Mouse (Mus musculus) ES-CJ7 (cell line): ENCODE results near the gene Pdia4.
"Not testable (repeated sequence)": the region's sequence is repeated elsewhere in the genome, so short reads cannot be mapped to it uniquely, and the experiment has no call there.

ENCODE experiments used
- DNase-seq: peaks from one replicate; pipeline ENCODE4 v3.0.0; 2011; ENCODE audit warnings: low read depth, low spot score

The Pdia4 gene

GRCm38 (mm10) chr6:47813257-47813878, at the start of gene Pdia4:
Gene Pdia4 (minus strand): TSS chr6:47813430.
- DNase-seq: peak; percentile 100

GRCm38 (mm10) chr6:47857729-47858128, 44.5 kb upstream of the Pdia4 start:
- not testable (repeated sequence) for DNase-seq

- no peak for DNase-seq
These were observed 44.0 kb upstream of the Pdia4 start for GRCm38 (mm10) chr6:47857241-47857640.

- no peak for DNase-seq
These were observed 32.5 kb upstream of the Pdia4 start for GRCm38 (mm10) chr6:47845779-47846178.

GRCm38 (mm10) chr6:47842337-47842736, 29.1 kb upstream of the Pdia4 start:
- no peak for DNase-seq

- DNase-seq: no peak
These were observed 28.6 kb upstream of the Pdia4 start for GRCm38 (mm10) chr6:47841831-47842230.

- DNase-seq: no peak
These were observed 27.8 kb upstream of the Pdia4 start for GRCm38 (mm10) chr6:47841077-47841476.

- no peak for DNase-seq
These were observed 24.4 kb upstream of the Pdia4 start for GRCm38 (mm10) chr6:47837630-47838029.

GRCm38 (mm10) chr6:47835984-47836521, 22.8 kb upstream of the Pdia4 start:
- peak; percentile 40 for DNase-seq

GRCm38 (mm10) chr6:47835482-47835983, 22.3 kb upstream of the Pdia4 start, which contains the start of gene Zfp398:
Gene Zfp398 (plus strand): TSS chr6:47835661.
- DNase-seq: peak; percentile 96

- DNase-seq: no peak
These were observed 19.0 kb upstream of the Pdia4 start for GRCm38 (mm10) chr6:47832220-47832619.

- DNase-seq: peak; percentile 96
These were observed 17.2 kb upstream of the Pdia4 start, which contains the start of gene Zfp786 for GRCm38 (mm10) chr6:47830104-47831078. Gene Zfp786 (minus strand): TSS chr6:47830867.

- peak; percentile 46 for DNase-seq
These were observed 15.7 kb upstream of the Pdia4 start for GRCm38 (mm10) chr6:47828950-47829349.

- DNase-seq: no peak
These were observed 14.2 kb upstream of the Pdia4 start for GRCm38 (mm10) chr6:47827462-47827861.

GRCm38 (mm10) chr6:47824241-47824640, 11.0 kb upstream of the Pdia4 start:
- peak; percentile 56 for DNase-seq

GRCm38 (mm10) chr6:47821776-47822175, 8.5 kb upstream of the Pdia4 start:
- DNase-seq: no peak

- no peak for DNase-seq
These were observed 8.0 kb upstream of the Pdia4 start for GRCm38 (mm10) chr6:47821236-47821635.

GRCm38 (mm10) chr6:47819626-47820325, 6.5 kb upstream of the Pdia4 start:
- DNase-seq: peak; percentile 57

GRCm38 (mm10) chr6:47818721-47819120, 5.5 kb upstream of the Pdia4 start:
- no peak for DNase-seq

- no peak for DNase-seq
These were observed 2.9 kb upstream of the Pdia4 start for GRCm38 (mm10) chr6:47816151-47816550.

- DNase-seq: no peak
These were observed 837 bp downstream of the Pdia4 start for GRCm38 (mm10) chr6:47812271-47812915.
